Mouse (Mus musculus) layer of hippocampus, adult 6 months (tissue): ENCODE data around the gene Cd163. TPM values are rescaled to one million over a fixed set of nuclear protein-coding genes. Genes with fewer than 3 reads are reported as not detected.

Experiments
- long read RNA-seq, 2 experiments: library from polyadenylated mRNA; unstranded; transcript quantifications; one replicate each; pipeline ENCODE4 v2.0.0; 2019 to 2020
- polyA plus RNA-seq: library from polyadenylated mRNA; unstranded; fragments of <200 nt; fragmentation: Nextera tagmentation; gene quantifications from 2 replicates; pipeline ENCODE4 v1.2.3, GENCODE M21; 2021

Cd163 gene
- polyA plus RNA-seq = 0.28 TPM in 2 replicates
- long read RNA-seq, experiment 1, full-length matches to known transcripts = 1 of 1 reads
- long read RNA-seq, experiment 1, partial matches to known transcripts = 0 of 1 reads
- long read RNA-seq, experiment 1, other reads (novel, unspliced or antisense) = 0 of 1 reads
- long read RNA-seq, experiment 2 = 0 reads

DNA sequence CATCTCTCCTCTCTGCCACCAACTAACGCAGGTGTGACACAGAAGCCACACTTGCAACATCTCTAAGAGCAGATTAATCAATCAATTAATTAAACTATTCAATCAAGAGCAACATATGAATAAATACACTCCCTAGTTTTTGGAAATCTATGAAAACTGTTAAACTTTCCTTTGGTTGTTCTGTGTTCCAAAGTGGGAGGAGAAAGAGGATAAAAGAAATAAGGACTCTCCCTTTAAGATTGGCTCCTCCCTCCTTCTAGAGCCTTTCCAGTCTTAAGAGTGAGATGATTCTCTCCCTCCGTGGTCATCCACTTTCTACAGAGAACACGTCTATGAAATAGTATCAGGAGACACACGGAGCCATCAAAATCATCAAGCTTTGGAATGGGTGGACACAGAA is at the start of gene Cd163:
TSS of gene Cd163 (plus strand) at position 301 of the 400 bp plus-strand sequence.

Other genes with a start within 250 kb of the Cd163 start
- not detected in 2 replicates for gene Vmn2r27, start 72.8 kb upstream of the Cd163 start, polyA plus RNA-seq
- gene Pex5, start 110.4 kb downstream of the Cd163 start, polyA plus RNA-seq = 16.2 and 18.4 TPM in 2 replicates
- gene Clstn3, start 160.1 kb downstream of the Cd163 start, polyA plus RNA-seq = 35.7 and 38.7 TPM in 2 replicates
- gene C1rl, start 188.5 kb downstream of the Cd163 start, polyA plus RNA-seq = 0.58 and 0.63 TPM in 2 replicates
- 1.6 and 1.9 TPM in 2 replicates for gene C1ra, start 207.7 kb downstream of the Cd163 start, polyA plus RNA-seq
- 0.19 and 0.45 TPM in 2 replicates for gene C1s1, start 237.7 kb downstream of the Cd163 start, polyA plus RNA-seq